Mouse (Mus musculus) layer of hippocampus, postnatal 14 days (tissue): ENCODE results near the gene Tmem45a. TPM values are rescaled to one million over a fixed set of nuclear protein-coding genes. Genes with fewer than 3 reads are reported as not detected.
"Not testable (repeated sequence)": the region's sequence is repeated elsewhere in the genome, so short reads cannot be mapped to it uniquely, and the experiment has no call there.

ENCODE experiments used
- DNase-seq, 2 experiments: peaks; one replicate each; pipeline ENCODE4 v3.0.0; 2021 to 2022; ENCODE audit warnings: low spot score in 2 of 2, mixed read lengths in 1 of 2
- long read RNA-seq, 2 experiments: library from polyadenylated mRNA; stranded (forward); transcript quantifications; one replicate each; pipeline ENCODE4 v2.0.0; 2021
- total RNA-seq, 2 experiments: library from RNA; stranded (reverse); gene quantifications; 2 replicates each; pipeline ENCODE4 v1.2.3; 2021

The Tmem45a gene
- 1 to 10 TPM; 2.2 to 3.6 TPM for total RNA-seq
- long read RNA-seq, experiment 1, partial matches to known transcripts, result 0 of 2 reads
- long read RNA-seq, experiment 1, other reads (novel, unspliced or antisense), result 1 of 2 reads
- long read RNA-seq, experiment 2, partial matches to known transcripts, result 0 of 4 reads
- long read RNA-seq, experiment 2, other reads (novel, unspliced or antisense), result 1 of 4 reads

- DNase-seq, result peak; percentile 67 to 70
Measured at GRCm38 (mm10) chr16:56885824-56886615, at the start of gene Tmem45a. Tmem45a (minus strand) TSS chr16:56886166.

DNA sequence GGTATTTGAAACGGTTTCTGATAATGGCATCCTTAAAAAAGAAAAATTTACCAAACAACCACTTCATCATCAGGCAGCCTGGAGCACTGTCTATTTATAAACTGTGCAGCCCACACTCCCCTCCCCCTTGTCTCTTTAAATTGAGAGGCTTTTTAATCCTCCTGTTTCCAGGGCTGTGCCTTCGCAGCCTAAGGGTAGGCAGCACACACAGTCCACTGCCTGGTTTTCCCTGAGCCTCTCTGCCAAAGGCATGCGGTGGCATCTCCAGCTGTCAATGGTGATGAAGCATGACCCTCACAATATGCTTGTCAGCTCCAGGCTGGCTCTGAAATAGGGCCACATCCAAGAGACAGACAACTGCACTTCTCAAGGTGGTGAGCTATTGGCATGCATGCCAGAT is 42.1 kb upstream of the Tmem45a start, which contains the start of gene Lnp1:
TSS of gene Lnp1 (minus strand) at position 39 of the 400 bp plus-strand sequence.
- peak; percentile 4 to 6 for DNase-seq

DNA sequence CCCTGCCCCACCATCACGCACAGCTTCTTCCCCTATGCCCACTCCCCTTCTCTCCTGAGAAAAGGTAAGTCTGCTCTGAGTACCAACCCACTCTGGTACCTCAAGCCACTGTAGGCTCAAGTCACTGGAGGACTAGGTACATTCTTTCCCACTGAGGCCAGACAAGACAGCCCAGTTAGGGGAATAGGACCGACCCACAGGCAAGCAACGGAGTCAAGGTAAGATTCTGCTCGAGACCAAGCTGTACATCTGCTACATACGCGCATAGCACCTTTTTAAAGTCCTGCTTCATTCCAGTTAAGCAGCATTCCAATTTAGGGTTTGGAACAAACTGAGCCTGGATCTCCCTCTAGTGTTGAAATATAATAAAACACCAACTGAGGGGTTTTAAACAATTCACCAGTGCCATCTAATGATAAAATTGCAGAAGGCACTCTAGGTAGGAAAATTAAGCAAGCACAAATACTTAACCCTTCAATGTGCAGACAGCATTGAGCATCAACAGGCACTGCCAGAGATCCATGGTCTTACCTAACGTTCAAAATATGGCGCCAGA is 34.2 kb upstream of the Tmem45a start:
- DNase-seq, result peak; percentile 14 to 78

- DNase-seq, result no peak
Measured at GRCm38 (mm10) chr16:56917230-56917629, 31.3 kb upstream of the Tmem45a start.

DNA sequence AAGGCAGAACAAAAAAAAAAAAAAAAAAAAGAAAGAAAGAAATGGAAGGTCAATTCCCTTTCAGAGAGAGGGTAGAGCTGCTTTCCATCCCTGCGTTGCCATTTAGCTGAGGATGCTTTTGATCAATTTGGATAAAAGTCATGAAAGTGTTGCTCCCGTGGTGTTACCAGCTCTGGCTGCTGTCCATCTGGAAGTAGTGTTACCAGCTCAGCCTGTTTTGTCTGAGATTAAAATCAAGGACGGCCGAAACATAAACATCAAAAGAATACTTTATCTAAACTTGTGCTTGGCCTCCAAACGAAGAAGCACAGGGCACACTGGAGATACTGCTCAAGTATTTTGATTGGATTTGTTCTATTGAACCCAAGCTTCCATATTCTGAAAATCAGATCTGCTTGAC is 23.0 kb upstream of the Tmem45a start:
- no peak for DNase-seq

DNA sequence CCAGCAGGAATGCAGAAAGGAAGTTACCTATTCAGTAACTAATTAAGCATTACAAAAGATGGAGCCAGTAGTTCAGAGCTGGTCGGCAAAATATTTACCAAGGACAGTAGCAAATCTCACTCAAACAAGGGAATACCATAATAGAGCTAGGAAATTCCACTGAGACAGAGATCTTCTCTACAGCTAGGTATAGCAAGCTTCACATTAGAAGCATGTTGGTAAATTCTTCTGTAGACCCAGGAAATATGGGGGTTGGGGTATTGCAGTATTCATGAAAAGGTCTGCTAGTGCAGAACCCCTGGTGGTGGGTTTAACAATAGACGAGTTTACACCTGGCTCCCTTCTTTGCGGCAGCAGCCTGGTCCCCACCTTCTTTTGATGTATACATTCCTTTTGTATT is 16.2 kb upstream of the Tmem45a start:
- not testable (repeated sequence) for DNase-seq

DNA sequence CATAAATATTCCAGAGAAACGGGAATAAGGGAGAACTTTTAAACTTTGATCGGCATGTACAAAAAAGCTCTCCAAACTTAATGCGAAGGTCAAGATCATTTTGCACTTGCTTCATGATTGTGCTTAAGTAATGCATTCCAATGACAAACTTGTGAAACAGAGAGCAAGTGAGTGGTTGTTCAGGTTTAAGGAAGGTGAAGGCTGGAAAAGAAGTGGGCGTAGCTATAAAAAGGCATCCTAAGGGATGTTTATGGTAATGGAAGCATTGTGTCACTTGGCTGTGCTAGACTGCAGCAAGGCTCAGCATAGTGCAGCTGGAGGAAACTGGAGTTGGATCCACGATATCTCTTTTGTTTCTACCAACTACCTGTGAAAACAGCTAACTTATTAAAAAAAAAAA is 5.6 kb upstream of the Tmem45a start:
- DNase-seq, result no peak

DNA sequence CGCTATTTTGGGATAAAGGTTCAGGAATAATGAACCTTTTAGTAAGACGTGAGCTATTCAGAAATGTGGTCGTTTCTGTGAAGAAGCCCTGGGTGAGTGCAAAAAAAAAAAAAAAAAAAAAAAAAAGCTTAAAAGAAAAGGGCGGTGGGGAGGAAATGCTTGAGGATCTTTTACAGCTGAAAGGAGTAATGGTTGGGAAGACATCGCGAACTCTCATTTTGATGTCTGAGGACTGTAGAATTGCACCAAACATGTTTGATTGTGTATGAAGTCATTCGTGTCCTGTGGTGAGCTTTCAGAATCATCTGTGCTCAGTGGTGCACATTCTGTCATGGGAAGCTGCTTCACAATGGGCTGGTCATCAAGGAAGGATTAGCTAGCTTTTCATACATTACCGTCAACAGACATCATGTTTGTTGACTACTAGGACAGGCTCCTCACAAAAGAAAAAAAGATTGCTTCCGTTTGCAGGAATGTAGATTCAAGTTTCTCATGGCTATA is 700 bp upstream of the Tmem45a start:
- no peak for DNase-seq

DNA sequence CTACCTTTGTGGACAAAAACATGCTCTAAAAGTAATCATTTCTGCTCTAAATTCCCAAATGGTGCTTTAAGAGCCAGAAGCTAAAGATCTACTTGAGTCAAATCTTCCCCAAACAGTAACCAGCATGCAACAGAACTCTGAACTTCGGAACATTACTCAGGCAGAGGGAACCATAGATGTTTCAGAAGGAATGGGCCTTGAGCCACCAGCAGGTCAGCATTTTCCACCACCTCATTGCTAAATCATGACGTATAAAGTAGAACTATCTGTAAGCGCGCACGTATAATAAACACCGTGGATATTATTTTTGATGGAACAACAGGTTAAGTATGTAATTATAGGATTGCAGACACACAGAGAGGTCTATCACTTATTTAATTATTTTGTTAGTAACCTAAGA is 1.2 kb downstream of the Tmem45a start:
- no peak for DNase-seq

- DNase-seq, result no peak
Measured at GRCm38 (mm10) chr16:56873410-56873809, 12.6 kb downstream of the Tmem45a start.

- DNase-seq, result no peak
Measured at GRCm38 (mm10) chr16:56870458-56870857, 15.5 kb downstream of the Tmem45a start.

GRCm38 (mm10) chr16:56868361-56868760 is 17.6 kb downstream of the Tmem45a start:
- no peak for DNase-seq

DNA sequence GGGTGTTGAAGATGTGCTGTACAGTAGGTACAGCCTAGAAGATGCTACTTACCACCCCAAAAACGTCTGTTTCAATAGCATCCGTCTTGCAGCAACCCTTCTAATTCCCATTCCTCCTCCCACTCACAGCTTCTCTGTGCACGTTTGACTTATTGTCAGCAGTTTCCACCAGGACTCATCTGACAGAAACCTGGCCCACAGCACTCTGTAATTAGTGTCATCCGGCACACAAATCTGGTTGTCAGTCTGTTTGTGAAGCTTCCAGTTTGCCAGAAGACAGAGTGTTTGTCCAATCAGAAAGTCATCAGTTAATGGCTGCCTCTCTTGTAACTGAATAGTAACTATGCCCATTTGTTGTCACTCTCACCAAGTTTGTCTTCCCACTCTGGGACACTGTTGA is 18.4 kb downstream of the Tmem45a start:
- DNase-seq, result peak; percentile 7 to 31

GRCm38 (mm10) chr16:56852841-56853587 is 33.0 kb downstream of the Tmem45a start:
- DNase-seq, result no peak

DNA sequence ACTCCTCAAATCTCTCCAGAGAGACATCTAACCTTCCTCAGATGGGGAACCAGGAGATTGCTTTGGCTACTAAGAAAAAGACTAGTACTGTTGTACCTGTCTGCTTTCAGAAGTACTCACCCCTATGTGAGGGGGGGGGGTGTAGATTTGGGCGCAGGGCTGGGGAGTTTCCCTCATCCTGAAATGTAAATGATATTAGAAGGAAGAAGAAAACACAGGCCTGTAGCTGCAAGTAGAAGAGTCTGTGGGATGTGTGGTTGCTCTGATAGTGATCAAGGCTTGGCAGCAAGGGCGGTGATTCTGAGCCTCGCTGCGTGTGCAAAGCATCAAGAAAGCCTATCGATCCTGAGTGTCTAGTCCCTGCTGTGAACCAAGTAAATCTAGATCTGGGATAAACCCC is 43.0 kb downstream of the Tmem45a start:
- no peak for DNase-seq

GRCm38 (mm10) chr16:56833312-56833711 is 52.7 kb downstream of the Tmem45a start:
- no peak for DNase-seq

- DNase-seq, result no peak
Measured at GRCm38 (mm10) chr16:56831986-56832385, 54.0 kb downstream of the Tmem45a start.

DNA sequence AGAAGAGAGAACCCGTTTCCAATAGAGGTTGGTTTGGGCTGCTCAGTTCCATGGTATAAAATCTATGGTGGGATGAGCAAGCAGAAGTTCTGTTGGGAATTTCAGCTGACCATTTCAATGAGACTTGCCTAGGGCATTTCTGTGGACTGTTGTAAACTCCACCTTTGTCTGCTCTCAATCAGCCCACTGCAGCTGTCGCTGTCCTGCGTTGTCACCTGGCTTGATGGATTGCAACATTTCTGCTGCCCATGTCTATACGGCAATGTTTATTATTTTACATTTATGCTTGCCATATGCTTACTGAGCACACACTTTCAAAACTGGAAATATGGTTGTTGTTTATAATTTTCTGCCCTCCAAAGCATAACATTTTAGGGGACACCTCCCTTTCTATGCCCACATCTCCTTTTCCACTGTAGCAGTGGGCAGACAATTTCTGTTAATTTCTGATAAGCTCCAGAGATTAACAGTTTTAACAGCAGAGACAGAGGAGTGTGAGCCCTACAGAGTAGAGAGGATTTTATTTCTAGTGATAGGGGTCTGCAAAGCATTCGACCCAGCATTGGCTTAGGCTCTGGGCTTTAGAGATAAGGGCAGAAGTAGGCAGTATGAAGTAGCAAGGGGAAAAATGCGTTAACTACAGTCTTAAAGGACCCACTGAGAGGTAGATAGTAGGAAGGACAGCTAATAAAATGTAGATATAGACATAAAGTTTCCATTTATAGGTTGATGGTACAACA is 84.4 kb downstream of the Tmem45a start:
- no peak for DNase-seq

DNA sequence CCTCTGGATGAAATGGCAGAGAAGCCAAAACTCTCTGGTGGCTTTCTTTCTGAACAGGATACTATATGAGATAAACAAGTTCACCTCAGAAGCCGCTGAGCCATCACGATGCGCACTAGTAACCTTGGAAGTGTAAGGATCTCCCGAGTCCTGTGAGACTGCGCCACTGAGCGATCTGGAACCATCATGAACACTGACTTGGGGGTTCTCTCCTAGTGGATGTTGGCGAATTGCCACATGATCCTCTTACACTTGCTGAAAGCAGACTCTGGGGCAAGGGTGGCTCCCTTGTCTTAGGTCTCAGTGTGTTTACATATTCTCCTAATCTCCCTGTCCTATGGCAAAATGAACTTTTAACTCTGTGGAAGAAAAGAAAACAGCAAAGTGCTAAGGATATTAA is 85.0 kb downstream of the Tmem45a start:
- no peak for DNase-seq

DNA sequence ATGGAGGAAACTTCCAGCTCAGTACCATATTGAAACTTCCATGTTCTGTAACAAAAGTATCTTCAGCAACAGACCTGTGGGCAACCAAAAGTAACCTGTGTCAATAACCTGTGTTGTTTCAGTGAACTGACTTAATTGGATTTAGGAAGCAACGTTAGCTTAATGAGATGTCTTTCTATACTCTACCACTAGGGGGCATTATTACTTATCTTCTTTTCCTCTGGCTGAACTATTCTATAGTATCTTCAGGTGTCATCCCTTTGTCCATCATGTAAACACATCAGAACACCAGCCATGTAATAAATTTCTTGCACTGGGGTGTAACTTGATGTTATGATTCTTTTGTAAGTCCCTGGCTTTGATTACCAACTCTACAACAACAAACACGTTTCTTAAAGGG is 85.5 kb downstream of the Tmem45a start:
- DNase-seq, result peak in 1 of 2 experiments; percentile 5

DNA sequence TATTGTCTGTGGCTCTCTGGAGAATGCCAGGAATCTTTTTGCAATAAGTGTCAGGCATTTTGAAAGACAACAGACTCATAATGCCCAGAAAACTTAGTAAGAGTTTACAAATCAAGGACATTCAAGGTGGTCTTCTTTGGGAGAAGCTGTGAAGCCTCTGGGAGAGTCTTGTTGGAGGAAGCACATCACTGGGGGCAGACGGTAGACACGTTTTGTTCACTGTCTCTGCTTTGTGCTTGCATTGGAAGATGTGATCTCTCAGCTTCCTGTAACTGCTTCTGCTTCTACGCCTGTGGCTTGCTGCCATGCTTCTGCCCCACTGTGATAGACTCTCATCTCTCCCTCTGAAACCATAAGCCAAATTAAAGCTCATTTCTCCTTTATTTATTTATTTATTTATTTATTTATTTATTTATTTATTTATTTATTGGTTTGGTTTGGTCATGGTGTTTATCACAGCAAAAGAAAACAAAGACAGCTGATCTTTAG is 86.4 kb downstream of the Tmem45a start:
- DNase-seq, result no peak
